Mouse (Mus musculus) yolk sac, embryonic 10.5 days (tissue): Measurements from ENCODE around the gene Sgpp2.

ENCODE experiments used
- DNase-seq: peaks from one replicate; pipeline ENCODE4 v3.0.0-alpha.2; 2017; ENCODE audit warnings: low spot score

Sgpp2 gene

DNA sequence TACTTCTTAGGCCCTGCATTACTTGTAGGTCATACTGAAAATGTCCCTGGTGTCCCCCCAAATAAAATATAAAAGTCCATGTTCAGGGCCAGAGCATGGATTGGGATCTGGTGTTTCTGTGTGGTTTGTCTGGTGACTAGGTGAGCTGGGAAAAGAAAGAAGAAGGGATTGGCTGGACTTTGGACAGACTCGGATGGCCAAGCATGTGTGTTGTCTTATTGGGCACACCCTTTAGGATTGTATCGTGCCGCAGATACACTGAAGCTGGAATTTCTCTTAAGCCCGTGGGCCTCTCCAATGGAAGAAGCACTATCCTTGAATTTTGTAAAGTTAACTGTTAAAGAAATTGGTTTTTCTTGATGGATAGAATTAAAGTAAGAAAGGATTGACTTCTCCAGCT, 91.3 kb downstream of the Sgpp2 start:
- DNase-seq = no peak

DNA sequence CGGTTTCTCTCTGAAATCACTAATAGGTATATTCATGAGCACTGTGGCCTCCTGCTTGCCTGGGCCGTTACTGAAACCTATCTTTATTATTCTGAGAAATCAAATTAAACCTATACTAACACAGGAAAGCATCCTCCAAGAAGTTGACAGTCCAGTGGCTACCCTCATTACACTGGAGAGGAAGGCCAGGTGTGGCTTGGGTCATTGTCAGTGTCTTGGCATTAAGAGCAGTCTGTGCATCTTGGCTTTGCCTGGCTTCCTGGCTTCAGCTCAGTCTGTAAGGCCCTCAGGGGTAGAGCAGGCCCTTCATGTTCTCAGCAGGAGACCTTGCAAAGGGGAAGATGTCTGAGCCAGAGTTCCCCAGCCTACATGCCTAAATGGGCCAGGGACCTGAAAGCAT, 99.3 kb downstream of the Sgpp2 start:
- no peak for DNase-seq

DNA sequence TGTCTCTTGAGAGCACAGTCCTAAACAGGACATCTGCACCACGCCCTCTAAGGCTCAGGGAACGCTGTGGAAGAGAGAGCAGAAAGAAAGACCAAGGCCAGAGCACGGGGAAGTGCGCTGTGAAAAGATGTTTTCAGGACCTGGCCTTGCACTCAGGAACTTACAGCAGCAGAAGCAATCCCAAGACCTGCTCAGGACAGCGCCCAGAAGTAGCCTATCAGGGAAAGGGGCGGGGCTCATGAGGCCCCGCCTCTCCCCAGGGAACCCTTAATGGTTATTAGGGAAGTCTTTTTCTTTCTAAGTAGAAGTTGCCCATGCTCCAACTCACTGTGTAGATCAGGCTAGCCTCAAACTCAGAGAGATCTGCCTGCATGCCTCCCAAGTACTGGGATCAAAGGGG, 102.5 kb downstream of the Sgpp2 start:
- DNase-seq = no peak

DNA sequence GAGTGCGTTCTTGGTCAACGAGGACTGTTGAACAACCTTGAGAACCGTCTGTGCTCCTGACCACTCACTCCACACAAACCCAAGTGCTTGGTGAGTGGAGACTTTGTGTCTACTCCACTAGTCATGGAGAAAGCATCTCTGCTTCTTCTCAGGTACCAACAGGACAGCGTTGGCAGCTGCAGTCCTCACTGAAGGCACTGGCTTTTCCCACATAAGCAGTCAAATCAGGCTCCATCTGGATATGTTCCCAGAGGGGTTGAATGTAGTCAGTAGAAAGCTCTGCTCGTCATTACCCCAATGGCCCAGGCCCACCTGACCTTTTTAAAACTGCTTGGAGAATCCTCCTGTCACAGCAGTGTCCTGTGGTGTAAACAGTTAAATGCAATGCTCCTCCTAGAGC, 104.3 kb downstream of the Sgpp2 start:
- DNase-seq = no peak

DNA sequence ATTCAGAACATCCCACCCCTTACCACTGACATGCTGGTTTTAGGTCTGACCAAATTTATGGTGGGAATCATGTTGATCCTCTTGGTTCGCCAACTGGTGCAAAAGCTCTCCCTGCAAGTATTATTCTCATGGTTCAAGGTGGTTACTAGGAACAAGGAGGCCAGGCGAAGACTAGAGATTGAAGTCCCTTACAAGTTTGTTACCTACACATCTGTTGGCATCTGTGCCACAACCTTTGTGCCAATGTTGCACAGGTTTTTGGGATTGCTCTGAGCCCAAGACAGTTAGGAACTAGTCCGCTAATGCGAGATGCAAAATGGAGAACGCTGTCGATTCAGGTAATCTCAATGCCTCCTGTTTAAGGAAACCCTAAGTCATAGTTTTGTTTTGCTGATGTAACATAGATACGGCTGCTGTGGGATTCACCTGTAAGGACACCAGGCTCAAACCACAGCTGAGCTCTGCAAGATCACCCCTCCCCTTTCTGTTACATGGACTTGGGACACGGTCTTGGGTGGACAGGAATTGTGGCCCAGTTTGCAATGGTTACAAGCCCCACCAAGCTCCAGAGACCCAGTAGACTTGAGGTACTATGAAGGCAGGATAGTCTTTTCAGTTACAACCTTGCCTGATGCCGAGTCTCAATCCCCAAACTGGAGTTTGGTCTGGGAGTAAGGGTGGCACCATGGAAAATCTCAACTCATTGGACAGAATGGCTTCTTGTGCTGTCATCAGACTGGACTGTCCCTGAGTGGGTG, 107.2 kb downstream of the Sgpp2 start:
- DNase-seq = no peak

DNA sequence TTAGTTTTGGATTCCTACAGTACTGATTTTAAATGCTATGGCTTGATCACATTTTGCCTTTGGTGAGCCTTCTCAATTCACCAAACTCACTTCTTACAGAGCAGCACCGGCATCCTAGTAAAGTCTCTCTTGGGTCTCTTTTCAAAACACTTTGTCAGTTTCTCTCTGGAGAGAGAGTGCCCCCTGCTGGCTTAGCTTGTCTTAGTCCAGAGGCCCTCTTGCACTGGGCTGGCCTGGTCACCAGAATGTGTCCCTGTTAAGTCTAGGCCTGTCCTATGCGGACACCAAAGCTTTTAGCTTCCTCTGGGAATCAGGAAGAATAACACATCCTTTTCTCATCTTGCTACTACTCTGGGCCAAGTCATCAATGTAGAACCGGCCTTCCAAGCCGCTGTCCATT, 109.4 kb downstream of the Sgpp2 start:
- DNase-seq = peak; percentile 53

DNA sequence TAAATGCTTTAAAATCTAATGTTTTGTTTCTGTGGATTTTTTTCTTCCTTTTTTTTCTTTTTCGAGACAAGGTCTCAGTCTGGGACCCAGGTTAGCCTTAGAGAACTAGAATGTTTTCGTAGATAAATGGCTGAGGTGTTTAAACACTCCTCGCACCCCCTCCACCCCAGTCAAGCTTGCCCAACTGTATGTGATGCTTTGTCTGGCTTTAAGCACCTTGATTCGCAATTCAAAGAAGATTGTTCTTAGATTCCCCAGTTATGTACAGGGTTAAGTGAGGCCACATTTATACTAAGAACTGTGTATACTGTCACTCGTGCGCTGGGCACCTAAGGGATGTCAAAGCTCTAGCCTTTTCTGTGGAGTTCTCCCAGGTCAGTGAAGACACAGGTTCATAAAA, 110.1 kb downstream of the Sgpp2 start:
- DNase-seq = no peak

DNA sequence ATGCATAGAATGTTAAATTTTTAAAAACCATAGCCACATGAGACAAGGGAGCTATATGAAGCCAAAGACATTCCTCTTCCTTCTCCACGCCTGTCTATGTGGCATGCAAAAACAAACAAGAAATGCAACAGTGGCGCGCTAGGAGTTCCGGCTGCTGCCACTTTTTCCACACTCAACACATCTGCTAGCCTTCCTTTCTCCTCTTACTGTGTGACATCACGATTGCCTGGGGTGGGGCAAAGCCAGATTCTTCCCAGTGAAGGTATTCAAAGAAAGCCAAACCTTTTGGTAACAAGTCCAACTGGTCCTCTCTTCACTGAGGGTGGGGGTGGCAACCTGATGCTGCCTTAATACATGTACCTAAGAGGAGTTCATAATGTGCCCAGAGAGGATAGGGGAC, 111.6 kb downstream of the Sgpp2 start:
- no peak for DNase-seq

DNA sequence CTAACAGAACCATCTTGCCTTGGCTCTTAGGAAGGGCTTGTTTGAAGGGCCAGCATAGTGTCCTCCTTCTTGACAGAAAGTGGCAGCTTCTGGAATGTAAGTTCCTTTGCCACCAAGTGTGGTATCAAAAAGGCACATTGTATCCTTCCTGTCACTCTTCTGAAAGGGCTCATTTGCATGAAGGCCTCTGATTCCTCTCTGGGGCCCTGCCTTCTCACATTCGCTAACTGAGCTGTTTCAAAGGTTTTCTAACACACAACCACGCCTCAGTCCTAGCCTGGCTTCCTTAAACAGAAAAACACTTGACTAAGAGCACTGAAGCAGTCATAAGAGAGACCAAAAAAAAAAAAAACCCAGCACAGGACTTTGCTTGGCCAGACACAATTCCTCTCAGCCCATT, 112.4 kb downstream of the Sgpp2 start:
- DNase-seq = no peak

DNA sequence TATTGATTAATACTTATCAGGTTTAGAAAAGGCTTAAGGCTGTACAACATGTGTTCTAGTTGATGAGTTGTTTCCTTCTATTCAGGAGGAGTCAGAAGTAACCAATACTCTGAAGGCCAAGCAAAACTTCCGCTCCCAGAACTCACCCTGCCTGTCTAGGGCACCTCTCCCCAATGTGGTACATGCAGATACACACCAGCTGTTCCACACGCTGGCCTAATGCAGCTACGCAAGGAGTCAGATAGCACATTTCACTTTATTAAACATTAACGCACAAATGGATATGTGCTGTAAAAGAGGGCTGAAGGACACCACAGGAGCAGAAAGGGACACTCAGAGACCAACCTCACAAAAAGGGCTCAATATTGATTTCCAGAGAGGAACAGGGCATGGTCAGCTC, 114.7 kb downstream of the Sgpp2 start:
- DNase-seq = no peak

DNA sequence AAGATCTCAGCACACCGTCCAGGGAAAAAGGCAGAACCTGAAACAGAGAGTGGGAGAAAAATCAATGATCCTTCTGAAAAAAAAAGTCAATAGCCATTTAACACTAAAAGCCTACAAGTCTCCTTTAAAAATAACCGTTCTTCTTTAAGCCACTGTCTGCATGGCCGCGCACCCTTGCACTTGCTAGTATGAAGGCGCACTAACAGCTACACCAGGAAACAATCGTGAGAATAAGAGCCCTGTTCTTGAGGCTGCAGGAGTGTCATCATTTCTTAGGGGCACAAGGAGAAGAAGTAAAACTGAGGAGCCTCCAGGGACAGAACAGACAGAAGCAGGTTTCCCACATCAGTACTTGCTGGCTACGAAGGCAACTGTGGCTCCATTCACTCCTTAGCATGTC, 115.2 kb downstream of the Sgpp2 start:
- no peak for DNase-seq

DNA sequence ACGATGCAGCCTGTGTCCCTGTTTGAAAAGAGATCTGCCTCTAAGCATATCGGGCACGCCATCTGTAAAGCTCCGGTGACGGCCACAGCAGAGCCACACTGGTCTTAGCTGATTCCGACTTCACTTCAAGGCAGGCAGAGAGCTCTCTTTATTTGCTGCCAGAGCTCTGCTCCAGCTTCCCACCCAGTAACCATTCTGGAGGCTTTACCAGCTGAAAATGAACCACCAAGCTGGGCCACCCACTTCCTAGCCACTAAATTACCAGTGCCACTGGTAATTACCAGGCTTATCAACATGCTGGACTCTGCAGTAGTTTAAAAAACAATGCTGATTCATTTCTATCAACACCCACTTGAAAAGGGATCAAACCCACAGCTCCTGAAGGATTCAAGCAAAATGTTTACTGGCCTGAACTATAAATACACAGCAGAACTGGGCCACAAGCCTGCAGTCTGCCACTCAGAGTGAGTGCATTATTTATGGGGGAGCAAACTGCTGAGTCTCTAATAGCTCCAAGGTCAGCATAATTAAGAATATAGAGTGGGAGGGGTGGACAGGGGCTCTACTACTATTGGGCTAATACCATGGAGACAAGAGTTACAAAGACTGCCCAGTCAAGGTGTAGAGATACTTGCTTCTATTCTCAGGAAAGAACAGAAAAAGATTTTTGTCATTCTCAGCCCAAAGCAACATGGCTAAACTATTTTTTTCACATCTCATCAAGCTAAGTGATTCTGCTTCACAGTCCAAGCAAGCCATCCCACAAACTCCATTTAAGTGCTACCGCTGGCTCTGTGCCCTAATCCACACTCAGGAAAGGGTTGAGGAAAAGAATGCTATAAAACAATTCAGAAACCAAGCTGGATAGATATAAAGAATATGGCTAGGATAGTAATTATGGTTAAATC, 115.9 kb downstream of the Sgpp2 start:
- DNase-seq = no peak

DNA sequence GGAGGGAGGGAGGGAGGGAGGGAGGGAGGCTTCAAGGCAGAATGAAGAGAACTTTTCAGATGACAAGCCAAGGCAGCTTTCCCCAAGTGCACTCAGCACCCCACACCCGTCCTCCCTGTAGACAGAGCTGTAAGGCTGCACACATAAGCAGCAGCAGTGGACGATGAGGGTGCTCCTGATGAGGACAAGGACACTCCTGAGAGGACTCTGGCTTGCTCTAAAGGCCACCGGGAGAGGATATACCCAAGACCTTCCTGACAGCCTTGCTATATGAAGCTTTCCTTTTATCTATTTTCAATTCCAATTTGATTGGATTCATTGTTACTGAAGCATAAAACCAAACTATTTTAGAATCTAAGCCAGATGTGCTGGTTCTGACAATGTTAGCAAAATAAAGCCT, 116.7 kb downstream of the Sgpp2 start:
- no peak for DNase-seq

DNA sequence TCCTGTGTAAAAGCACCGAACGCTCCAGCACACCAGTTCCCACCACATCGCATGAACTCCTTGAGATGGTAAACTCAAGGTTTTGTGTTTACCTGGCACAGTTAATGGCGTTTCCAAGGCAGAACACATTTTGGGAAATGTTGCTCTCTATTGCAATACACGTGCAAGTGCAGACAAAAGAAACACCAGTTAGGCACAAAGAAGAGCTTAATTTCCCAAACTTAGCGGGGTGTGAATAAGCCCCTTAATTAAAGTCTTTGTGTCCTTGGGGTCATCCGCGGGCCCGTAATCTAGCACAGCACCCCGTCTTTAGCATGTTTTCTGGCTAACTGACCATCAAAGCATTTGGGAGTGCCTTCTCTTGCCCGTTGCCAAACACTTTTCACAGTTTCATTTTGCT, 118.7 kb downstream of the Sgpp2 start:
- no peak for DNase-seq

DNA sequence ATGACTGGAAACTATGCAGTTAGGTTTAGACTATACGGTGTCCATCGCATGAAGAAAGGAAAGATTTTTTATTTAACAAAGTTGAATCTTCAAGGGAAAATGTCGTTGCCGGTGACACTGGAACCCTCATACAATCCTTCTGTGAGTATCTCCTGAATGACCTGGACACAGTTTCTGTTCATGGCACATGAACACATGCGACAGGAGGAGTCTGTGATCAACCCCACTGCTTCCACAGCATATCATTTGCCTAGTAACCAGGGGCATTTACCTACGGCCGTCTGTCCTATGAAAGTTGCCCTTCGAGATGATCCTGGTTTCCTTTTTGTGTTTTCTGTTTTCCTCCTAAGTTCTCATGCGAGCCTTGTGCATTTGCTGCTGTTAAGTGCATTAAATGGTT, 123.3 kb downstream of the Sgpp2 start:
- DNase-seq = no peak

DNA sequence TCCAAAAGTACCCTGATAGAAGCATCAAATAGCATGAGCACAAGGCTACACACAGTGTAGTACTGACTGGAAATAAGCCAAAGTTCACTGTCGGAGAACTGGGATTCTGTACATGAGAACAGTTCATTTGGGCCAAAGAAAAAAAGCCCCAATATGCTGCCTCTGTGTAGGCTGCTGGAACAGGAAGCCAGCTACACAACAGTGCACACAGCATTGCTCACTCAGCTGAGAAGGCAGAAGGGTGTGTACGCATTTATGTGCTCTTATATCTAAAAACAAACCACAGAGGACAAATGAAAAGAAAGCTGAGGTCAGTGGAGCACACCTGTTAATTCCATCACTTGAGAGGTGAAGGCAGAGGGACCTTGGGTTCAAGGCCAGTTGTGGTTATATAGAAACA, 125.8 kb downstream of the Sgpp2 start:
- DNase-seq = no peak

DNA sequence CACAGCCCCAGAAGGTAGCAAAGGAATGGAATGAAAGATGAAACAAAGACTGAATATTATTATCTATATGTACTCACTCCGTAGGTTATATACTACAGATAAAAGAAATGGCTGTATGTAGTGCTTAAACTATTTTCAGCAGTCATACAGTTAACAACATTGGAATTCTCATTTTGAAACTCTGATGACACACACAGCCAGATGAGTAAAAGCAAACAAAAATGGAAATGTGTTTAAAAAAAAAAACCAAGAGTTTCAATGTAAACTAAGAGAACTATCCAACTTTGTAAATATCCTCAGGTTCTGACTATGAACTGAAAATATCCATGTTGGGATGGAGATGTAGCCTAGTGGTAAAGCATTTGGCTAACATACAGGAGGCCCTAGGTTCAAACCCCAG, 126.3 kb downstream of the Sgpp2 start:
- DNase-seq = no peak

DNA sequence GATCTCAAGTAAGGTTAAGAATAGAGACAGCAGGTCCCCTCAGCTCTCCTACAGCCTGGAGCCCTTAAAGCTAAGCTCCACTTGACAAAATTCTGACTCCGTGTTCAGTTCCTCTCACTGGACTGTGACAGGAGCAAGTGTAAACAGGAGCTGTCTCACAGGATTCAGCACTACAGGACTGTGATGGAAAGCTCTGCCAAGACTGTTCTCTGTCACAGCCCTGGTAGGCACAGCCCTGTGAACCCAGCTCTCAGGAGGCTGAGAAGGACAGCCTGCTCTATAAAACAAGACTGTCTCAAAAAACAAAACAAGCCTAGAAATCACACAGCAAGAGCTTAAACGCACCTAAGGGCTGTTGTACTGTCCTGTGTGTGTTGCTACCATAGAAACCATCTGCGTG, 127.0 kb downstream of the Sgpp2 start:
- no peak for DNase-seq

DNA sequence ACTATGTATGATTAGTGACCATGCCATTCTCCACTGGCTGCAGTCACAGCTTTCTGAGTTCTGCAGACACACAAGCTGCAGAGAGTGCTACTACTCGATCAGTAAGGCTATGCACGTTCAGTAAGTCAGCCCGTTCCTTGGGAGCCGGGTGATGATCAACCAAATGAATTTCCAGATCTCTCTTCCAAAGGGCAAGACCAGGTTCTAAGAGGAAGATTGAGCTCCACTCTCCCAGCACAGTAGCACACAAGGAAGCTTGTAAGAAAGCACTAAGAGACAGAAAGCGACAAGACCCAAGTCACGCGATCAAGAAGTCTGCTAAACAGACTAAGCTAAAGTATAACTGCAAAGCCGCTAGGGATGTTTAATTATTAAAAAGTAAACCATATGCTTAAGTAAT, 130.6 kb downstream of the Sgpp2 start:
- DNase-seq = peak; percentile 55

DNA sequence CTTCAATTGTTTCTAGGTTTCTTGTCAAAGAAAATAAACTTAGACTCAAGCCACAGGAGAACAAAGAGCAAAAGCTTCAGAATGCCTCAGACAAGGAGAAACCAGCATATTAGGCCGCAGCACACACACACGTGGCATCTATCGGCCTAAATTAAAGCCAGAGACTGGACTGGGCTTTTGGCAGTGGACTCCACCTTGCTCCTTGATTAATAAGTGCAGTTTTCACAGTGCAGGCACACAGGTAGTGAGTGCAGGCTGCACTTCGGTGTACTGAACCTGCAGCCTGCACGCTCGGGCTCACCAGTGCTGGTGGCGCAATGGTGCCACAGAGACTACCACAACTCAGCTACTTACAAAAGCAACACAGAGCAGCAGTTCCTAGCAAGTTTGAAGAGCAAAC, 132.9 kb downstream of the Sgpp2 start:
- DNase-seq = no peak

DNA sequence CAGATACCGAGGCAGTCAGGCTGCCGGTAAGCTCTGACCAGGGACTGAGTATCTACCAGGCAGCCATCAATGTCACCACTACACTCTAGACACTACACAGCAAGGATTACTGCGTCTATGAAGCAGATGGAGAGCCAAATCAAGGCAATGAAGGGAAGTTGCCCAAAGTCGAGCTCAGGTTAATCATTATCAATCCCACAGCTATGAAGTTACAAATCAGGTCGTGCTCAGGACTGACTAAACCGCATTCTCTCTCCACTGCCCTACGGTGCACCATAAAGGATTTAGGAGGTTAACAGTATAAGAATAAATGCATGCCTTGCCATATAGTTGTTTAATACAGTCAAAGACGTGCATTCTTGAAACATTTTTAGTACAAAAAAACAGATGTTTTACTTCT, 136.1 kb downstream of the Sgpp2 start:
- peak; percentile 25 for DNase-seq

DNA sequence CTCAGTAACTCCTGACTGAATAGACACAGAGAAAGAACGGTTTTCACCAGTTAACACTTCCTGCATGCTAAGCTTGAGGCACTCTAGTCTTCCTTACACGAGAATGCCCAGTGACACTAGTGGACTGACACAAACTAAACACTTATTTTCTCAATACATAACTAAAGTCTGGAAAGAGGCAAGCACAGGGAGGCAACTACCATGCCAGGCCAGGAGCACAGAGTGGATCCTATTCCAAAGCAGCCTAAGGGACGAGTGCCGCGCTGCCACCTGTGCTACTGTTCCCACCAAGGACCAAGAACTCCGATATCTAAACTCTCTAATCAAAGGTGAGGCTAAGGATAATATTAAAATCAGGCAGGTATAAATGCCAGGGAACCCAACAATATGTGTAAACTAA, 136.6 kb downstream of the Sgpp2 start:
- DNase-seq = no peak

DNA sequence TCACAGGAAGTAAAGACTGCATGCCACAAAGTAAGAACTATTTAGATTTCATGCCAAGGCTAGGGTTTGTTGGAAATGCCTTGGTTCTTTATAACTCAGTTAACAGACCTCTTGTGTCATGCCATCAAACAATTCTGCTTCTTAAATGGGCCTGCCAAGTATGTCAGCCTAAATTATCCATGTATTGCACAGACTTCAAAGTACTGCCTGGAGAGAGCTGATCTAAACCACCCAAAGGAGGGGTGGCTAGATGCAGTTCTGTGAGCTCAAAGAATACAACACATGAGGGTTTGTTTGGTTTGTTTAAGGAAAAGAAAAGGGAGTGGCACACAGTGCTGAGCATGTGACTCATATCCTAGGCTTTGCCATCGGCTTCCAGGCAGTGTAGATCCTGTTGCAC, 137.9 kb downstream of the Sgpp2 start:
- DNase-seq = no peak
